ENCODE assay signal across 28 mouse cellular contexts in genomic region chr4:70332576-70332975, GRCm38 (mm10).
A peak's percentile ranks its signal among the peaks of the same experiment; 100 is the strongest.
DNase-seq lines count a peak whose midpoint lies in the region; ATAC-seq lines count a peak whose summit lies in the region.
"Had no signal": no experiment of that assay in that cellular context is flagged by ENCODE, and none has a peak within 500 bp of the region (broad histone marks: within the 10 kb centered on the region; RNA-seq: fewer than 3 reads in every experiment).

No protein-coding gene starts in this region.

- peak; percentile 75 for DNase-seq in heart, adult 11 months
- DNase-seq in heart, postnatal 10 days = no peak
- DNase-seq in midbrain, embryonic 11.5 days (ENCODE audit: low spot score, missing footprints) = no peak
- peak; percentile 81 for DNase-seq in ES-CJ7 (ENCODE audit: low read depth, low spot score)
- no peak for DNase-seq in gastrocnemius, postnatal 10 days
- DNase-seq in right cerebral cortex, postnatal 10 days (ENCODE audit: low spot score in 2 of 2) = no peak
- DNase-seq: cerebellum, adult 11 months; cerebellum, adult 9-10 months; cerebellum, postnatal 36 days; embryo, embryonic 11 days; gastrocnemius, postnatal 14 days; heart, postnatal 36 days; kidney, adult 8-10 months; kidney, postnatal 4 days; liver, embryonic 13.5 days; lung, adult 18-20 months; lung, postnatal 14 days; thymus, adult 2 months; thymus, postnatal 36 days had no signal

- H3K27ac ChIP-seq in midbrain, embryonic 11.5 days (ENCODE audit: low read depth, low read length) = no peak overlapping the region
- H3K27ac ChIP-seq in midbrain, embryonic 15.5 days = no peak overlapping the region
- H3K27ac ChIP-seq: forebrain, embryonic 12.5 days; heart, embryonic 10.5 days; heart, embryonic 15.5 days; kidney, postnatal 0 days; limb, embryonic 13.5 days; liver, embryonic 13.5 days had no signal

- no peaks in the 10 kb centered on the region; the same call in 1 of the 2 replicates for H3K36me3 ChIP-seq in midbrain, embryonic 11.5 days (ENCODE audit: control insufficient read depth, insufficient read depth, low read length)
- peaks cover 5% of the 10 kb centered on the region; the same call in 1 of the 2 replicates for H3K36me3 ChIP-seq in midbrain, embryonic 15.5 days (replicated peaks)
- H3K36me3 ChIP-seq: heart, embryonic 15.5 days had no signal

- ATAC-seq in midbrain, embryonic 11.5 days (ENCODE audit: low FRiP score) = 0 out of 2 replicates have a peak, but pooled peaks have one; percentile 31
- ATAC-seq in midbrain, embryonic 15.5 days (replicated peaks) = no peak
- ATAC-seq: intestine, embryonic 16.5 days had no signal

- H3K4me1 ChIP-seq in midbrain, embryonic 11.5 days (ENCODE audit: control insufficient read depth, insufficient read depth, low read length) = peaks cover 11% of the 10 kb centered on the region
- H3K4me1 ChIP-seq in midbrain, embryonic 15.5 days = 0 out of 2 replicates have a peak, but pooled peaks cover 2% of the 10 kb centered on the region
- H3K4me1 ChIP-seq: heart, embryonic 10.5 days; limb, embryonic 13.5 days; liver, embryonic 13.5 days had no signal

- no peaks in the 10 kb centered on the region for H3K9me3 ChIP-seq in midbrain, embryonic 11.5 days (ENCODE audit: control insufficient read depth, low read length)
- no peaks in the 10 kb centered on the region for H3K9me3 ChIP-seq in midbrain, embryonic 15.5 days
- H3K9me3 ChIP-seq: forebrain, embryonic 12.5 days; G1E; heart, embryonic 10.5 days; heart, embryonic 15.5 days; limb, embryonic 13.5 days; liver, embryonic 13.5 days had no signal

- H3K4me3 ChIP-seq in midbrain, embryonic 11.5 days (ENCODE audit: low read depth, low read length) = no peak overlapping the region
- no peak overlapping the region for H3K4me3 ChIP-seq in midbrain, embryonic 15.5 days
- H3K4me3 ChIP-seq: erythroblast, embryonic 14.5 days; forebrain, embryonic 12.5 days; heart, embryonic 10.5 days; heart, embryonic 15.5 days; limb, embryonic 13.5 days; liver, embryonic 13.5 days had no signal

- WGBS in midbrain, embryonic 11.5 days = 56% methylated on average over 7 of the region's 7 CpGs
- WGBS in midbrain, embryonic 15.5 days = 56% methylated on average over 7 of the region's 7 CpGs

- no peaks in the 10 kb centered on the region for H3K27me3 ChIP-seq in midbrain, embryonic 11.5 days (ENCODE audit: control insufficient read depth, insufficient read depth, low read length)
- no peaks in the 10 kb centered on the region for H3K27me3 ChIP-seq in midbrain, embryonic 15.5 days (replicated peaks)
- H3K27me3 ChIP-seq: forebrain, embryonic 12.5 days; heart, embryonic 15.5 days; limb, embryonic 13.5 days; liver, embryonic 13.5 days had no signal

- H3K4me2 ChIP-seq in midbrain, embryonic 11.5 days = no peak overlapping the region
- H3K4me2 ChIP-seq in midbrain, embryonic 15.5 days = no peak overlapping the region
- H3K4me2 ChIP-seq: forebrain, embryonic 12.5 days; heart, embryonic 15.5 days; limb, embryonic 13.5 days; liver, embryonic 13.5 days had no signal

- intact Hi-C loops in heart, postnatal 10 days (cut with DNase I) = no loop called here

- no peak overlapping the region for H3K9ac ChIP-seq in midbrain, embryonic 11.5 days (ENCODE audit: low read length)
- H3K9ac ChIP-seq in midbrain, embryonic 15.5 days = no peak overlapping the region
- H3K9ac ChIP-seq: forebrain, embryonic 12.5 days; heart, embryonic 15.5 days; limb, embryonic 13.5 days; liver, embryonic 13.5 days had no signal

Comparison
In these comparisons a context has a peak if more than half of its experiments do, and no peak if none do; other contexts are left out.
1. DNase-seq: peak in heart, adult 11 months (single experiment) and ES-CJ7 (single experiment); none in heart, postnatal 10 days (0 of 2), midbrain, embryonic 11.5 days (single experiment), gastrocnemius, postnatal 10 days (single experiment) and right cerebral cortex, postnatal 10 days (0 of 2).